Mouse (Mus musculus): ENCODE results near the gene Ranbp17.

The Ranbp17 gene

GRCm38 (mm10) chr11:33195531-33196446, 317.8 kb downstream of the Ranbp17 start:
- DNase-seq = no peak

- DNase-seq = no peak
These were observed 318.5 kb downstream of the Ranbp17 start for GRCm38 (mm10) chr11:33195061-33195460.

GRCm38 (mm10) chr11:33193695-33194094, 319.9 kb downstream of the Ranbp17 start:
- no peak for DNase-seq

- no peak for DNase-seq
These were observed 331.7 kb downstream of the Ranbp17 start for GRCm38 (mm10) chr11:33181804-33182203.

GRCm38 (mm10) chr11:33180701-33181116, 332.8 kb downstream of the Ranbp17 start:
- DNase-seq = no peak

GRCm38 (mm10) chr11:33179802-33180201, 333.7 kb downstream of the Ranbp17 start:
- DNase-seq = no peak

- no peak for DNase-seq
These were observed 336.9 kb downstream of the Ranbp17 start for GRCm38 (mm10) chr11:33176525-33177245.

GRCm38 (mm10) chr11:33175768-33176167, 337.8 kb downstream of the Ranbp17 start:
- DNase-seq = no peak

- no peak for DNase-seq
These were observed 343.1 kb downstream of the Ranbp17 start for GRCm38 (mm10) chr11:33170489-33170888.

GRCm38 (mm10) chr11:33162998-33163506, 350.5 kb downstream of the Ranbp17 start, which contains the start of gene Npm1:
Gene Npm1, minus strand, starts transcription at chr11:33163206.
- peak; percentile 99 to 100 for DNase-seq

- DNase-seq = peak; percentile 57 to 67
These were observed 351.1 kb downstream of the Ranbp17 start for GRCm38 (mm10) chr11:33162211-33162997.
